Mouse (Mus musculus) stomach, embryonic 15.5 days (tissue): ENCODE data around the gene Myocd. TPM values are rescaled to one million over a fixed set of nuclear protein-coding genes. Genes with fewer than 3 reads are reported as not detected.

Source experiments
- ATAC-seq: fragments of 200-750 bp; cut with Nextera tagmentation; 2 replicates; pipeline ENCODE4 v1.8.0; 2017; ENCODE audit warnings: low read depth, moderate number of reproducible peaks, moderate TSS enrichment; ENCODE audit not compliant: insufficient read depth, low FRiP score
- H3K27ac ChIP-seq: fragments of 300-500 bp; sonication (generic); 2 replicates; pipeline ENCODE4 v1.5.1; 2015; ENCODE audit warnings: mild to moderate bottlenecking, inconsistent platforms
- H3K27me3 ChIP-seq: fragments of 300-500 bp; sonication (generic); replicated peaks from 2 replicates; pipeline ENCODE4 v1.6.1; 2015; ENCODE audit warnings: inconsistent platforms
- H3K36me3 ChIP-seq: fragments of 300-500 bp; sonication (generic); 2 replicates; pipeline ENCODE4 v1.6.1; 2015; ENCODE audit warnings: inconsistent platforms
- H3K4me1 ChIP-seq: fragments of 300-500 bp; sonication (generic); 2 replicates; pipeline ENCODE4 v1.6.1; 2015; ENCODE audit warnings: inconsistent platforms
- H3K4me2 ChIP-seq: fragments of 300-500 bp; sonication (generic); 2 replicates; pipeline ENCODE4 v1.6.1; 2015; ENCODE audit warnings: mild to moderate bottlenecking, inconsistent platforms
- H3K4me3 ChIP-seq: fragments of 300-500 bp; sonication (generic); replicated peaks from 2 replicates; pipeline ENCODE4 v1.5.1; 2015; ENCODE audit warnings: inconsistent platforms
- H3K9ac ChIP-seq: fragments of 300-500 bp; sonication (generic); 2 replicates; pipeline ENCODE4 v1.6.1; 2015; ENCODE audit warnings: inconsistent platforms
- H3K9me3 ChIP-seq: fragments of 300-500 bp; sonication (generic); 2 replicates; pipeline ENCODE4 v1.6.1; 2016; ENCODE audit warnings: inconsistent platforms
- WGBS: fragments of 180-500 bp; shearing (Covaris S2); methylation state at CpG from one replicate; pipeline ENCODE4 v1.1.7; 2015; 5-methylcytosine and 5-hydroxymethylcytosine counted together
- polyA plus RNA-seq: library from polyadenylated mRNA; unstranded; fragments of >200 nt; fragmentation: Nextera tagmentation; extraction: Ambion mirVana; gene quantifications from 2 replicates; pipeline ENCODE4 v1.2.1, GENCODE M21; 2015

Gene Myocd
- polyA plus RNA-seq, 1 experiment from 2014 or later: 37.5 TPM

- ATAC-seq: no peak
- H3K36me3 ChIP-seq: no peaks in the 10 kb centered on the region
Measured at GRCm38 (mm10) chr11:65133661-65134060, 136.1 kb downstream of the Myocd start.

GRCm38 (mm10) chr11:65129110-65129509, 140.7 kb downstream of the Myocd start:
- no peak overlapping the region for H3K4me3 ChIP-seq
- no peaks in the 10 kb centered on the region for H3K36me3 ChIP-seq
- H3K27ac ChIP-seq: no peak overlapping the region
- H3K4me1 ChIP-seq: no peaks in the 10 kb centered on the region
- H3K9ac ChIP-seq: no peak overlapping the region
- ATAC-seq: no peak
- 82% methylated on average over 4 of the region's 4 CpGs for WGBS
- no peaks in the 10 kb centered on the region for H3K9me3 ChIP-seq
- H3K4me2 ChIP-seq: no peak overlapping the region
- H3K27me3 ChIP-seq: no peaks in the 10 kb centered on the region

More at GRCm38 (mm10) chr11:65133661-65134060, 136.1 kb downstream of the Myocd start:
- Histone ChIP-seq H3K27me3 (no peaks in the 10 kb centered on the region), H3K9me3 (no peaks in the 10 kb centered on the region), H3K9ac (no peak overlapping the region), H3K27ac (no peak overlapping the region), H3K4me1 (no peaks in the 10 kb centered on the region), H3K4me3 (no peak overlapping the region), H3K4me2 (no peak overlapping the region)
- 87% methylated on average over 4 of the region's 4 CpGs for WGBS

- Histone ChIP-seq H3K9ac (no peak overlapping the region), H3K9me3 (no peaks in the 10 kb centered on the region), H3K27me3 (no peaks in the 10 kb centered on the region), H3K36me3 (no peaks in the 10 kb centered on the region), H3K4me1 (no peaks in the 10 kb centered on the region), H3K4me3 (no peak overlapping the region), H3K4me2 (no peak overlapping the region), H3K27ac (no peak overlapping the region)
- no peak for ATAC-seq
- 67% methylated on average over 4 of the region's 4 CpGs for WGBS
Measured at GRCm38 (mm10) chr11:65128666-65129065, 141.1 kb downstream of the Myocd start.

- H3K27ac ChIP-seq: no peak overlapping the region
- WGBS: 57% methylated on average over 9 of the region's 9 CpGs
- no peaks in the 10 kb centered on the region for H3K36me3 ChIP-seq
Measured at GRCm38 (mm10) chr11:65126566-65126965, 143.2 kb downstream of the Myocd start.

More at GRCm38 (mm10) chr11:65126566-65126965, 143.2 kb downstream of the Myocd start:
- no peaks in the 10 kb centered on the region for H3K4me1 ChIP-seq
- H3K4me2 ChIP-seq: no peak overlapping the region
- no peak overlapping the region for H3K9ac ChIP-seq
- ATAC-seq: no peak
- no peaks in the 10 kb centered on the region for H3K27me3 ChIP-seq
- H3K9me3 ChIP-seq: no peaks in the 10 kb centered on the region
- H3K4me3 ChIP-seq: no peak overlapping the region

Other genes starting within 250 kb of the Myocd start
- 0.19 TPM in 1 of 2 replicates, not detected in the other for gene 1700086D15Rik, start 110.1 kb downstream of the Myocd start, polyA plus RNA-seq
- 6.2 and 6.9 TPM in 2 replicates for gene Arhgap44, start 107.0 kb downstream of the Myocd start, polyA plus RNA-seq